Mouse (Mus musculus) forebrain, embryonic 14.5 days (tissue): ENCODE results near the gene Agbl4. TPM values are rescaled to one million over a fixed set of nuclear protein-coding genes. Genes with fewer than 3 reads are reported as not detected.

Experiments
- ATAC-seq: fragments of 200-750 bp; cut with Nextera tagmentation; 2 replicates; pipeline ENCODE4 v1.8.0; 2017; ENCODE audit warnings: mild to moderate bottlenecking, moderate library complexity
- DNase-seq: peaks from one replicate; pipeline ENCODE4 v3.0.0-alpha.2; 2015; ENCODE audit warnings: low spot score
- H3K27ac ChIP-seq: fragments of 300-500 bp; sonication (generic); 2 replicates; pipeline ENCODE4 v1.5.1; 2014; ENCODE audit warnings: low read depth, mild to moderate bottlenecking, control low read depth, low read length, moderate library complexity
- H3K27me3 ChIP-seq: fragments of 300-500 bp; sonication (generic); replicated peaks from 2 replicates; pipeline ENCODE4 v1.6.1; 2014; ENCODE audit warnings: low read length, control low read depth, mixed read lengths; ENCODE audit not compliant: control insufficient read depth, insufficient read depth
- H3K36me3 ChIP-seq: fragments of 300-500 bp; sonication (generic); 2 replicates; pipeline ENCODE4 v1.6.1; 2014; ENCODE audit warnings: low read length, control low read depth; ENCODE audit not compliant: control insufficient read depth, insufficient read depth
- H3K4me1 ChIP-seq: fragments of 300-500 bp; sonication (generic); 2 replicates; pipeline ENCODE4 v1.6.1; 2014; ENCODE audit warnings: antibody characterized with exemption, low read length, control low read depth; ENCODE audit not compliant: control insufficient read depth, insufficient read depth
- H3K4me2 ChIP-seq: fragments of 300-500 bp; sonication (generic); 2 replicates; pipeline ENCODE4 v1.6.1; 2014; ENCODE audit warnings: mild to moderate bottlenecking, control low read depth, low read length
- H3K4me3 ChIP-seq: fragments of 300-500 bp; sonication (generic); 2 replicates; pipeline ENCODE4 v1.5.1; 2014; ENCODE audit warnings: low read depth, low read length, control low read depth
- H3K9ac ChIP-seq: fragments of 300-500 bp; sonication (generic); 2 replicates; pipeline ENCODE4 v1.6.1; 2014; ENCODE audit warnings: mild to moderate bottlenecking, low read length, control low read depth, moderate library complexity
- H3K9me3 ChIP-seq: fragments of 300-500 bp; sonication (generic); replicated peaks from 2 replicates; pipeline ENCODE4 v1.6.1; 2016; ENCODE audit warnings: low read length, control low read depth, mixed read lengths; ENCODE audit not compliant: control insufficient read depth
- WGBS: fragments of 180-500 bp; shearing (Covaris S2); extraction: QIAGEN DNeasy Blood & Tissue Kit; methylation state at CpG from one replicate; pipeline ENCODE4 v1.1.7; 2014; 5-methylcytosine and 5-hydroxymethylcytosine counted together
- polyA plus RNA-seq: library from polyadenylated mRNA; unstranded; fragments of >200 nt; fragmentation: Nextera tagmentation; extraction: Ambion mirVana; gene quantifications from 2 replicates; pipeline ENCODE4 v1.2.1, GENCODE M21; 2014

Gene Agbl4
- polyA plus RNA-seq, 1 experiment from 2014 or later = 2.3 TPM

DNA sequence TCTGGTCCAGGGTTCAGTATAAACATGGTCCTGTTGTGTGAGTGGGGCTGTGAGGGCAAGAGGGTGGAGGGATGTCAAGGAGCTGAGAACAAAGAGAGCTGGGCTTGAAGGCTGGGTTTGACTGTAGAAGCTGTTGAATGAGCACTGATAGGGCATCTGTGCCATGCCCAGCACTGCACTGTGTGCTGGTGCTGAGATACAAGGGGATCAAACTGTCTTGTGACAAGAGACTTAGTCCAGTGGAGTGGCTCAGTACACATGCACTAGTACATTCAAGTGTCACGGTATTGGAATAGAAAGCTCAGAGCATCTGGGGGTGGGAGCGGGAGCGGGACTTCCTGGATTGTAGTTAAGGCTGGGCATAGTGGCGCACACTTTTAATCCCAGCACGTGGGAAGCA lies 1088.7 kb downstream of the Agbl4 start:
- ATAC-seq (no peak), DNase-seq (no peak)
- Histone ChIP-seq H3K4me1 (no peaks in the 10 kb centered on the region), H3K36me3 (no peaks in the 10 kb centered on the region), H3K27me3 (no peaks in the 10 kb centered on the region), H3K4me2 (no peak overlapping the region), H3K9me3 (no peaks in the 10 kb centered on the region), H3K4me3 (no peak overlapping the region), H3K9ac (no peak overlapping the region), H3K27ac (no peak overlapping the region)
- 76% methylated on average over 5 of the region's 5 CpGs for WGBS

DNA sequence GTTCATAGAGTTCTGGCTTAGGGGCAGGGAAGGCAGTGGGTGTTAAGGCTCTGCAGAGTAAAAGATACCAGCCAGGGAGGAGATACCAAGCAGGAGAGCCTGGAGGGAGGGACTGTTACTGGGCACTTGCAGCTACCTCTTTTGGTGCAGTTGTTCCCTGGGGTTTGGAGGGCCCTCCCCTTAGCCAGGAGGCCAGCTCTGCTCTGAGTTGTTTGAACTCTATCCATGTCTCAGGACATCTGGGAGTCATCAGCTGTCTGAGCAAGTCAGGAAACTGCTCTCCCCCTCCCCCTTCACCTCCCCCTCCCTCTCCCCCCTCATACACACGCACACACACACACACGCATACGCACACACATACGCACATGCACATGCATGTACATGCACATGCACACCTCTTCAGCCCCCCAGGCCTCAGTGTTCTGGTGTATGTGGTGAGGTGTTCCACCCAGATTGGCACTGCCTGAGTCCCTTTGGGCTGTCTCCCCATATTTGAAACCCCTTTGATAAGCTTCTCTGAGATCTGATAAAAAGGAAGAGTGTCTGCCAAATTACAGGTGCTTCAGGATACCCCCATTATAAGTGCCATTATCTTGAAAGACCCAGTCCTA lies 1089.9 kb downstream of the Agbl4 start:
- H3K4me1 ChIP-seq = no peaks in the 10 kb centered on the region
- H3K36me3 ChIP-seq = no peaks in the 10 kb centered on the region
- DNase-seq = no peak
- ATAC-seq = no peak
- H3K9me3 ChIP-seq = no peaks in the 10 kb centered on the region
- H3K27ac ChIP-seq = no peak overlapping the region
- no peak overlapping the region for H3K9ac ChIP-seq
- 94% methylated on average over 4 of the region's 4 CpGs for WGBS
- no peak overlapping the region for H3K4me3 ChIP-seq
- H3K4me2 ChIP-seq = no peak overlapping the region
- no peaks in the 10 kb centered on the region for H3K27me3 ChIP-seq

DNA sequence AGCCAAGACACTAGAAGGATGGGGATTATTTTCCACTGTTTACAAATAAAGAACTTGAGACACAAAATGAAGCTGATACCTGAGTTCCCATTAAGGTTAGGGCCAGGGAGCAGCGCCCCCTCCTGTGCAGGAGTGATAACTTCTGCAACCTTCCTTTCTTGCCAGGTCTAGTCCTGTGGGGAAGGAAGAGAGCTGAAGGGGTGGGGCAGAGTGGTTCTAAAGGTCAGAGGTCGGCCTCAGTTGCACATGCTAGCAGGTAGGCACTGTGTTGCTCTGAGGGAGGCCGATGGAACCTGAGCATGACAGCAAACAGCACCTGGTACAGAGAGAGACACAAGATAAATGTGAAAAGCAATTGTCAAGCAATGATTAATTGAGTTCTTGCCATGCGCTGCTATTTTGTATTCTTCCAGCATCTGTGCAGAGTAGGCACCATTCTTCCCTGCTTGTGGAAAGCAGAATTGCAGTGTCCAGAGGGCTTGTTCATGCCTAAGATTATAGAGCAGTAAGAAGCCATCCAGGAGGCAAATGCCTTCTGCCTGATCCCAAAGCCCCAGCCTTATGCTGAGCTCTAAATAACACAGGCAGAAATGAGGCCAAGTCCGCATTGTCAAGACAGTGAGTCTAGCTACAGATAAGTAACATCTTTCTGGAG lies 1096.4 kb downstream of the Agbl4 start:
- Histone ChIP-seq H3K4me2 (no peak overlapping the region), H3K4me3 (no peak overlapping the region), H3K27ac (no peak overlapping the region), H3K9me3 (no peaks in the 10 kb centered on the region), H3K9ac (no peak overlapping the region), H3K36me3 (no peaks in the 10 kb centered on the region), H3K4me1 (no peaks in the 10 kb centered on the region), H3K27me3 (no peaks in the 10 kb centered on the region)
- DNase-seq = no peak
- ATAC-seq = no peak
- WGBS = 61% methylated on average over 5 of the region's 5 CpGs

DNA sequence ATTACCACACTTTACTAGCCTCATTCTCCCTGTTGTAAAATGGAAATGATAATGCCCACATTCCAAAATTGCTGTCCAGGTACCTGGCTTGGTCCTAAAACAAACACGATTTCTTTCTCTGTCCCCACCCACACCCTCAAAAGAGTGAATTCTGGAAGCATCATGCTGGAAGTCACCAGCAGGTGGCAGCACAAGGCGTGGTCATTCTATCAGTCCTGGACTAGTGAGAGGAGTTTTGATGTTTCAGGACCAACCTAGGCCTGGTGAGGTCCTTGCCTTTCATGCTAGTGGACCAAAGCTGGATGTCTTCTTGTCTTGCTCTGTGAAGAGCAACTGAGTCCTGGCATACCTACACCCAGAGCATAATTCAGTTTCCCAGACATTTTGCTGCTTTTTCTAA lies 1098.5 kb downstream of the Agbl4 start:
- DNase-seq = peak; percentile 70
- no peak overlapping the region for H3K9ac ChIP-seq
- H3K4me1 ChIP-seq = no peaks in the 10 kb centered on the region
- no peaks in the 10 kb centered on the region for H3K27me3 ChIP-seq
- peak; percentile 70 for ATAC-seq
- no peak overlapping the region for H3K4me3 ChIP-seq
- WGBS = 16% methylated on average over 2 of the region's 2 CpGs
- H3K4me2 ChIP-seq = no peak overlapping the region
- H3K9me3 ChIP-seq = no peaks in the 10 kb centered on the region
- H3K27ac ChIP-seq = no peak overlapping the region
- no peaks in the 10 kb centered on the region for H3K36me3 ChIP-seq

DNA sequence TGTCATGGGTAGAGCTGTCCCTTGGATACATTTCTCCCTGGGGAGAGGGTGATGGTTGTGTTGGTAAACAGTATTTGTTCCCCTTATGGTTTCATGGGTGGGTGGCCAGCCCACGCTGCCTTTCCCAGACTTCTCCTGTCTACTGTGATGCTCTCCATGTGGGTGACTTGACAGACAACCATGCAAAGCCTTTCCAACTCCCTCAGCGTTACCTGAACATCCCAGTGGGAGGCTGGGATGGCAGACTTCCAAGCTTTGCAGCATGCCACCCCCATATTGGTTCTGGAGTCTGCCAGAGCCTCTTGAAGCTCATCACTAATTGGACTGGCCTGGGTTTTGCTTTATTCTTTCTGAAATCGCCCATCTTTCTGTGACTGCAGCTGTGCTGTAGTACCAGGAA lies 1101.3 kb downstream of the Agbl4 start:
- no peak overlapping the region for H3K4me3 ChIP-seq
- no peak overlapping the region for H3K9ac ChIP-seq
- H3K36me3 ChIP-seq = no peaks in the 10 kb centered on the region
- H3K4me1 ChIP-seq = no peaks in the 10 kb centered on the region
- WGBS = 50% methylated on average over 3 of the region's 3 CpGs
- ATAC-seq (no peak), DNase-seq (no peak)
- H3K27me3 ChIP-seq = no peaks in the 10 kb centered on the region
- no peak overlapping the region for H3K4me2 ChIP-seq
- H3K9me3 ChIP-seq = no peaks in the 10 kb centered on the region
- no peak overlapping the region for H3K27ac ChIP-seq

DNA sequence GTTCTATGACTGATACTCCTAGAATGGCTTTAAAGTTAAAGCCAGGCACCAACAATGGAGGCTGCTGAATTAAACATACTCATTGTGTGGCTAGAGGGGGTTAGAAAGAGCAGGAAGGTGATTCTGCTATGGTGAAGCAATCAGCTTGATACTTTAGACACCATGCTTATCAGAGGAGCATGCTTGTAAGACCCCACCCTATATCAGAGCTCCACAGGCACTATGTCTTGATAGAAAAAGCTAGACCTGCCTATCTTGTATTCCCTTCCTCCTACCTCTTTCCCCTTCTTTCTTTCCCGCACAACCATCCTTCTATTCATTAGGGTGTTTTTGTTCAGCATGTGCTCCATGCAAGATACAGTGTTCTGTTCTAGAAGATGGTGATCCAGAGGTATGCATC lies 1104.0 kb downstream of the Agbl4 start:
- no peak overlapping the region for H3K27ac ChIP-seq
- WGBS = 72% methylated on average over 1 of the region's 1 CpGs
- ATAC-seq (no peak), DNase-seq (no peak)
- no peaks in the 10 kb centered on the region for H3K36me3 ChIP-seq
- no peak overlapping the region for H3K4me2 ChIP-seq
- no peaks in the 10 kb centered on the region for H3K4me1 ChIP-seq
- H3K9ac ChIP-seq = no peak overlapping the region
- no peaks in the 10 kb centered on the region for H3K27me3 ChIP-seq
- no peak overlapping the region for H3K4me3 ChIP-seq
- no peaks in the 10 kb centered on the region for H3K9me3 ChIP-seq

DNA sequence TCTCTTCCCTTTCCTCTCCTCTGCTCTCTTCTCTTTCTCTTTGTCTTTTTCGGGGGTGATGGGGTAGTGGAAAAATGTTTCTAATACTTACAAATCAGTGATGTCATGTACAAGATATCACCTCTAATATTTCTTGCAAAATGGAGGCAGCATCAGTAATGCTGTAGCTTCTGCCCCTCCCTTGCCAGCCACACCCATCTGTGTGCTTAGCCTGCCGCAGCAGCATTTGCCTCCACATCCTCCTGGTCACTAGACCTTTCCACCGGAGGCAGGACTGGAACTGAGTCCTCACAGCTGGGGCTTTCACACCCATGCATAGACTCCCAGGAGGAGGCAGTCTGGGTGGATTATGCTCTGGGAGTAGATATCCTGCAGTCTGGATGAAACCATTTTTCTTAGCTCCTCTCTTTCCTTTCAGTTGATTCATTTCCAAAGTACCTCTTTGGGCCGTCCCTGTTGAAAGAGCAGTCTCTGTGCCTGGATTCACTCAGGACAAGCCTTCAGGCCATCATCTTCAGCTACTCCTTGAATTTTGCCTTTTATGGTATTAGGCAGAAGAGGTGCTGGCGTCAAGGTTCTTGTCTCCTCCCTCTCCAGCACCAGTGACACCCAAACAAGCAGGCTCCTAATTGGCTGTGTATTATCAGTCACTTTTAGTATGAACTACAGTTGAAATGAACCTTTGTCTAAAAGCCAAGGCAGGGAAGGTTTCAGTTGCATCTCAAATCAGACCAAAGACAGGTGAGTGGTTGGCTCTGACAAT lies 1105.7 kb downstream of the Agbl4 start:
- Histone ChIP-seq H3K27ac (no peak overlapping the region), H3K9ac (no peak overlapping the region), H3K4me2 (no peak overlapping the region), H3K9me3 (no peaks in the 10 kb centered on the region), H3K4me3 (no peak overlapping the region), H3K36me3 (no peaks in the 10 kb centered on the region), H3K27me3 (no peaks in the 10 kb centered on the region), H3K4me1 (no peaks in the 10 kb centered on the region)
- no peak for DNase-seq
- 79% methylated on average over 5 of the region's 5 CpGs for WGBS
- no peak for ATAC-seq

DNA sequence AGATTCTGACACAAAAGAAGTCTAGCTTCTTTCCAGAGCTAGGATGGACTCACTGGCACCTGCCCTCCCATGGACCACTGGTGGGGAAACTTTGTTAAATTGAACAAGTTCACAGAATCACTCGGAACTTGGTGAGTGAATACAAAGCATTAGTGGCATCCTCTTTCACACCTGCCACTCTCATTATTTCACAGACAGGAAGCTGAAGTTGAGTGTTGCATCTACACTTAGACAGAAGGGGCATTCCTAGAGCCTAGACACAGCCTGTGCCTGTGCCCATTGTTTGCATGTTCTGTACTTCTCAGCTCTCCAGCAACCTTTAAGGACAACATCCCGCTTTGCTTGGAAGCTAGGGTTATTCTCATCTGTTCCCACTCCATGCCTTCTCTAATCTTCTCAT lies 1107.5 kb downstream of the Agbl4 start:
- Histone ChIP-seq H3K27ac (no peak overlapping the region), H3K4me3 (no peak overlapping the region), H3K27me3 (no peaks in the 10 kb centered on the region), H3K36me3 (no peaks in the 10 kb centered on the region), H3K4me2 (no peak overlapping the region), H3K9ac (no peak overlapping the region), H3K4me1 (no peaks in the 10 kb centered on the region), H3K9me3 (no peaks in the 10 kb centered on the region)
- WGBS = 96% methylated on average over 2 of the region's 2 CpGs
- ATAC-seq (no peak), DNase-seq (no peak)

DNA sequence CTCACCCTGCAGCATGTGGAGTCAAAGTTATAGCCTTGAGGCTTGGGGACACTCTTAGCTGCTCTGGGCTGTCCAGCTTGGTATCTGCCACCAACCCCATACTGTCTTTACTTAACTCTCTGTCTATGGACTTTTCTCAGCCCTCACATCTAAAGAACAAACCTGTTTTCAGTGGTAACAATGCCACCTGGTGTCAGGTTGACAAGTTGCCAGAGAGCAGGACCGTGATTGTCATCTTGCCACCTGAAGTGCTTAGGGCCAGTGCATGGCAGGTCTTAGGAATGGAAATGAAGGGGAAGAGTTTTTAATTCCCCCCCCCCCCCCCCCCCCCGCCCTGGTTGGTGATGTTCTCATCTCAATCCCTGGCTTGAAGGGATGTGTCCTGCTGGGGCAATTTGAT lies 1112.7 kb downstream of the Agbl4 start:
- no peak overlapping the region for H3K4me3 ChIP-seq
- no peak overlapping the region for H3K9ac ChIP-seq
- H3K27ac ChIP-seq = no peak overlapping the region
- 20% methylated on average over 1 of the region's 2 CpGs for WGBS
- no peak for ATAC-seq
- no peaks in the 10 kb centered on the region for H3K36me3 ChIP-seq
- no peaks in the 10 kb centered on the region for H3K27me3 ChIP-seq
- no peaks in the 10 kb centered on the region for H3K9me3 ChIP-seq
- DNase-seq = peak; percentile 24
- no peaks in the 10 kb centered on the region for H3K4me1 ChIP-seq
- H3K4me2 ChIP-seq = no peak overlapping the region
